Mouse (Mus musculus): ENCODE data around the gene Slc6a17.

GRCm38 (mm10) chr3:107546956-107547355 is 29.1 kb upstream of the Slc6a17 start:
- TF ChIP-seq CTCF (IDR thresholded peaks at IDR 0.05; ENCODE audit: low read depth) (no peak), EP300 (optimal IDR thresholded peaks at IDR 0.05) (no peak)

All from stomach, postnatal 0 days (tissue).